Mouse (Mus musculus): ENCODE data around the gene Pgghg.

DNA sequence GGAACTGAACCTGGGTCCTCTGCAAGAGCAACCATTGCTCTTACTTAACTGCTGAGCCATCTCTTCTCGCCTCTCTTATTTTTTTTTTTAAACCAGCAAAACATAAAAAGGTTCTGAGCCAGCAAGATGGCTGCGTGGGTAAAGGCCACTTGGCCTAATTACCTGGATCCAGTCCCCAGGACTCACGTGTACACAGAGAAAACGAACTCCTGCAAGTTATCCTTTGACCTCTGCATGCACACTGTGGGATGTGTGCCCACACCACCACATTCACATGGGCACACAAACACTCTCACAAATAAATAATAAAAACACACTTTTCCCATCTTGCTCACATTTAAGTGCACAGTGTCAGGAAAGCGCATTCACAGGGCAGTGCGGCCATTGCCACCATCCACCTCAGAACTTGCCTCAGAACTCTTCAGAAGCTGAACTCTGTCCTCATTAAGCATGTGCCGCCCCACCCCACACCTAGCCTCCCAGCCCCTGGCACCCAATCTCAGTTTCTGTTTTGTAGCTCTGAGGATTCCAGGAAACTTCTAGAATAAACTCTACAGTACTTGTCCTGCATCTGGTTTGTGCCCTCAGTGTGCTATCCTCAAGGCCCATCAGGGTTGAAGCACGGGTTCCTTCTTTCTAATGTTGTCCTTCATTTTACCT is 27.0 kb upstream of the Pgghg start:
- TF ChIP-seq GATA1 (IDR thresholded peaks at IDR 0.05; ENCODE audit: borderline replicate concordance, low read length) (no peak), FLI1 (IDR thresholded peaks at IDR 0.05; ENCODE audit: low read length) (no peak)
